Mouse (Mus musculus): ENCODE data around the gene Amigo3.

DNA sequence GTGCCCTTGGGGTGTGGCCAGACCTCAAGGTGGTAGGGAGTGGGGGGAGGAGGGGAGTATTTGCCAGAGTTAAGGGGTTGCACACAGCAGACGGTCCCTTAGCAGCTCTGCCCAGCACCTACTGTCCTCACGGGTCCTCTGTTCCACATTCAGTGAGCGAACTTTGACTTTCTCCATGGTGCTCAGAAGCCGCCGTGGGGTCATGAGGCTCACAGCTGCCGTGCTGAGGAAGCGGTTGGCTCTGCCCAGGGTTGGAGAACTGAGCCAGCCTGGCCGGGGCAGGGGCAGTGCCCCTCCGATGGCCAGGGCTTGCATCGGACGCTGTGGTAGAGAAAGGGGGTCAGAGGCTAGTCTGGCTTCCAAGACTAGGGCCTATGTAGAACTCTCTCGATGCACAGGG is 10.4 kb downstream of the Amigo3 start:
- TF ChIP-seq POLR2A (IDR thresholded peaks at IDR 0.05; ENCODE audit: extremely low read depth, insufficient read depth, low read length) (no peak), CTCF (IDR thresholded peaks at IDR 0.05; ENCODE audit: extremely low read depth, insufficient read depth, low read length) (no peak)
